Mouse (Mus musculus) frontal cortex, adult 2 months (tissue): ENCODE measurements around the gene Eml5. TPM values are rescaled to one million over a fixed set of nuclear protein-coding genes. Genes with fewer than 3 reads are reported as not detected.

ENCODE experiments used
- DNase-seq, 2 experiments: peaks; one replicate each; pipeline ENCODE4 v3.0.0; 2022; ENCODE audit warnings: low spot score in 1 of 2; ENCODE audit errors: extremely low spot score in 1 of 2
- polyA plus RNA-seq: library from polyadenylated mRNA; depleted of rRNA; stranded (reverse); fragments of >200 nt; gene quantifications from 2 replicates; pipeline ENCODE4 v1.2.3, GENCODE M21; 2012; rRNA removed

Eml5 gene
- polyA plus RNA-seq: 168 and 180 TPM in 2 replicates

DNA sequence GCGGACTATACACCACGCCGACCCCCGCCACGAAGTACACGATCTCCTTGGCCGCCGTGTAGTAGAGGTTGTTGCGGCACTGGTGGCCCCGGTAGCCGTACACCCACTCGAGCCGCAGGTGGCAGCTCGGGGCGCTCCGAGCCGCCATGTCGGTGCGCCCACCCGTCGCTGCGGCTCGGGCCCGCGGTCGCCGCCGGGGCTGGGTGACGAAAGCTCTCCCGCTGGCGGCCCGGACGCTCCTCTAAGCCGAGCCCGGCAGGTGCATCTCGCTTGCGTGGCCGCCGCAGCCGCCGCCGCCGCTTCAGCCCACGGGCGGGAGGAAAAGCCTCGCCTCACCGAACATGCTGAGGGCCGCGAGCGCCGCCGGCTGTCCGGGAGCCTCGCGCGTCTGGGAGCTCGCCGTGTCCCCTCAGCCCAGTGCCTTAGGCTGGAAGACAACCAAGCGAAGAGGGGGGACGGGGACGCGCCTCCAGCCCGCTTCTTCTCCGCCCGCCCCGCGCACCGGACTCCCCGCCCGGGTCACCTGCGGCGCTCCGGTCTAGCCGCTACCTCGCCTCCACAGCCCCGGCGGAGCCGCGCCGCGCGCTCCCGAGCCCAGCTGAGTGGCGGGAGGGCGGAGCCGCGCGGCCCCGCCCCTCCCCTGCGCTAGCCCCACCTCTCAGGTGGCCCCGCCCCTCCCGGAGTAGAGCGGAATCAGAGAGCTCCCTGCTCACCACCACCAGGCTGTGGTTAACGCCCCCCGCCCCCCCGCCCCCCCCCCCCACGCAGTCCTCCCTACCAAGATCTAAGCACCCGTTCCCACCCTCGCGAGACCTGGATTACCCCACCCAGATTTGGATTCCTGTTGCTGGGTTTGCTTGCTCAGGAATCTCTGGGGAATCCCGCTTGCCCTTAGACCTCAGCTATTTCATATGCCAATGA, at the start of gene Eml5:
Eml5 (minus strand) TSS at position 604 of the 921 bp plus-strand sequence.
- peak in 1 of 2 experiments; percentile 78 for DNase-seq

DNA sequence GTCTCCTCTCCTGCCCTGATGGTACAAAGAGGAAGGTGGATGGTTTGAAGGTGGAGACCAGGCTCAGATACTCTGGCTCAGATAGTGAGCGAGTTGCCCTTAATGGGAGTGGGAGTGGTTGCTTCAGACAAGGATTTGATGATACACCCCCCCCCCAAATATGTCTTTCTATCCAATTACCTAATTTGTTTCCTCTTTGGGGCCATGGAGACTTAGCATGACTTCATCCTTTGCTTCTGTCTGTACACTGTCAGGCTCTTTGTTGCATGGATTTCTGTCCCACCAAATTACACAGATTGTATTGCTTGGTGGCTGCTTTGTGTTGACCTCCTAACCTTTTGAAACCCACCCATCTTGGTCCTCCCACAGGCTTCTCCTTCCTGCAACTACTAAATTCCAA, 31.6 kb upstream of the Eml5 start:
- DNase-seq: no peak

DNA sequence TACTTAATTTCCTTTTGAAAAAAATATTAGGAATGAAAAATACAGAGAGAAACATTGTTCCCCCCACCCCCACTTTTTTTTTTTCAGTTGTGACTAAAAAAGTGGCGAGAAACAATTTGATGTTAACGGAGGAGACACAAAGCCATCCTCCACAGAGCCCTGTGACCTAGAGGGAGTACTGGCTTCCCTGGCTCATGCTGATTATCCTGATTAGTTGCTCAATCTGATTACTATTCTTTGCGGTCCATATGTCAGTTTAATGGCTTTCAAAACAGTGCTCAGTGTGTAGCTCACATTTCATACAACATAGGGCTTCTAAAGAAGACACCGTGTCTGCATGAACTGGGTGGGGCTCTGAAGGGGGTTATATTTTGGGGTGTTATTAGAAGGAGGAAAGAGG, 31.2 kb upstream of the Eml5 start:
- DNase-seq: no peak

DNA sequence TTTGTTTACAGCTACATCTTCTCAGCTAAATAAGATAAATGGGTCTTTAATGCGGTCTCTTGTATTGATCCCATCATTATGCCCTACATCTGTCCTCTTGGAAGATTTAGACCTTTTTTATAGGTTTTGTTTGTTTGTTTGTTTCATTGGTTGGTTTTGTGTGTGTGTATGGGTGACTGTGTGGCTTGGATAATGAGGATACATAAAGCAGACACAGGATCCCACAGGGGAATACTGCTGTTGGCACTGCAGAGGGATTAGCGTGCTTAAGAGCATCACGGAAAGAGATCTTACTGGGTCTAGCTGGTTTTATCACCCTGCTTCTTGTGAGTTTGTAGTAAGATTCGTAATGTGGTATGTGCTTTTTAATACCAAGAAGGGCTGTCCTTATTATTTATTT, 29.9 kb upstream of the Eml5 start:
- no peak for DNase-seq

DNA sequence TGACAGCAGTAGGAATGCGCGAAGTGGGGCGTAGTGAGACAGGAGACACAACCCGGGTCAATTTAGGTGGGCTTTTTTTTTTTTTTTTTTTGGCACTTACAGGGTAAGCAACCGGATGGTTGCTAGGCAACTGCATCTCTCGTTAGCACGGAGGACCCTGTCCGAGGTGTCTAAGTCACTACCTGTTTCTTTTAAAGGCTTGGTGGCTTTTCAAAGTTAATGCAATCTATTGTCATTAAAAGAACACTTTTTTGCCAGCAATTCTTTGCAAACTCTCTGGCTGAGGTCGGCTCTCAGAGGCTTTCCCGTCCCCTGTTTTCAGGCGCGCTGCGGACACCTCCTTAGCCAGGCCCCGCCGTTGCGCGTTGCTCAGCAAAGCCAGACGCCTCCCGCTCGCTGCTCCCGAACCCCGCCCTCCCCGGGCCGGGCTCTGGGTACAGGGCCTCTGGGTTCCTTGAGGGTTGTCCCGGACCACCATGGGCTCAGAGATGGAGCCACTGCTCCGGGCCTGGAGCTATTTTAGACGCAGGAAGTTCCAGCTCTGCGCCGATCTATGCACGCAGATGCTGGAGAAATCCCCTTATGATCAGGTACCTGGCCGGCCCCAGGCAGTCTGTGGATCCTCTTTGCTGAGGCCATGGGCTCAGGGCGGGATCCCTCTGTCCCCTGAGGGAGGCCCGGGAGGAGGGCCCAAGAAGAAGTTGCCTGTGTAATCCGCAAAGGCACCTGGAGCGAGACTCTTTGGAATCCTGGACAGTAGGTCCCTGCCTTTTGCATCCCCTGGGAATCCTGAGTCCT, 19.1 kb upstream of the Eml5 start, which contains the start of gene Ttc8:
Ttc8 (plus strand) TSS at position 381 of the 798 bp plus-strand sequence.
- peak; percentile 74 to 88 for DNase-seq

DNA sequence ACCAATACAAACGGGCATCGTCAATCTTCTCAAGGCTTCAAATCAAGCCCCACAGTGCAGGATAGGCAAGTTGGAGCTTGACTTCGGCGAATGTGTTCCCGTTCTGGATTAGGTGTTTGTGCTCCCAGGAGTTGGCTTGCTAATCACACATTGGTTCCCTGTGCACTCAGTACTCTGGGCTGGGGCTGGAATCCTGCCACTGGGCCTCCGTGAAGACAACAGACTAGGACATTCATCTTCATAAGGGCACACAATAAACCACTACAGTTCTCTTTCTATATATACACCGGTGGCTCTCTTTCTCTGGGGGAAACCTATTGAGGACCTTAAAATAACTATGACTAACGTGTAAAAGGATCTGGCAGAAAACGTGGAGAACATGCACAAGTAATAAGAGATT, 8.8 kb upstream of the Eml5 start:
- DNase-seq: no peak

DNA sequence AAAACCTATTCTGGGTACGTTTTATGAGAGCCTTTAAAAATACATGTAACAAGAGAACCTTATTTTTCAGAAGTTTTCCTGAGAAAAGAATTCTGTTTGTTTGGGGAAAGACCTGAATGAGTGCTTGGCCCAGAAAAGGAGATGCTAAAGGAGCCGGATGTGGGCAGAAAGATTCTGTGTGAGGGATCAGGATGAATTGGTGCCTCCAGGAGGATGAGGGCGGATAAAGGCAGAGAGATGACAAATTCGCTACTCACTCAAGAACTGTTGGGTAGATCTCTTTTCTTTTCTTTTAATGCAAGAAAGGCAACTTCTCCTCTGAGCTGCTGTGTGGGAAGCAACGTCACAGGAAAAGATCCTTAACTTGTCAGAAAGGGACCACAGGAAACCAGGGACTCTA, 4.2 kb upstream of the Eml5 start:
- DNase-seq: peak in 1 of 2 experiments; percentile 63

DNA sequence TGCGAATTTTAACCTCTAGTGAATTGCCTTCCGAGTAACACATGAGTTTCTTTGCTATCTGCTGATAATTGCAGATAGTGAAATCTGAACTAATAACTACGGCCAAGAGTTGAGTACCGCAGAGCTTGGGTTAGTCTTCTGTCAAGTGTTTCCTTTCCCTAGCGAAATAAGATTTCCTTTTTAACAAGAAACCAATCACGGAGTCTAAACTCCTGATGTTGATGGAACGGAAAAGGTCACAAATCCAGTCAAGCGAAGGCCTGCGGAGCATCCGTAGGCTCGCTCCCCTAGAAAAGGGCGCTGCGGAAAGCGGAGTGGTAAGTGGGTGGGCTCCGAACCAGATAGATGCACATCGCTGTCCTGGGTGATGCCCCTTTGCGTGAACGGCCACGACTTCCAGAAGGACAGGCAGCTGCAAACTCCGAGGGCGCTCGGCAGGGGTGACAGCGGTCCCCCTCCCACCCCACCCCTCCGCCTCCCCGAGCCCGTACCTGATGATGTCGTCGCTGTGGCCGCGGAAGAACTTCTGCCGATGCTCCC, 873 bp downstream of the Eml5 start:
- DNase-seq: no peak

DNA sequence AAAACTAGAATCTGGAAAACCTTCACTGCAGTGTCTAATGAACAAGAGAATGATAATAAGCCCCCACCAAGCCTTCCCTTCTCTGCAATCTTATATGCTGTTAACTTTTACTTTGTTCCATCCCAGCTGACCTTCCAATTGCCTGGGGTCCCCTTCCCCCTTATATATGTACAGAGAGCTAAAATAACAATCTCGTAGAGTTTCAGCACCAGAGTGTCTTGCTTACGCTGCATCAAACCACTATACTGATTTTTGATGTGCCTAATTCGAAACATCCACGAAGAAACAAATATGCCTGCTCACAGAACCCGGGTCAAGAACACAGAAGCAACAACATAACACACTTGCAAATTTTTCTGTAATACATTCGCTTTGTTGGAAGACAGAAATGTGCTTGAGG, 1.6 kb downstream of the Eml5 start:
- no peak for DNase-seq

DNA sequence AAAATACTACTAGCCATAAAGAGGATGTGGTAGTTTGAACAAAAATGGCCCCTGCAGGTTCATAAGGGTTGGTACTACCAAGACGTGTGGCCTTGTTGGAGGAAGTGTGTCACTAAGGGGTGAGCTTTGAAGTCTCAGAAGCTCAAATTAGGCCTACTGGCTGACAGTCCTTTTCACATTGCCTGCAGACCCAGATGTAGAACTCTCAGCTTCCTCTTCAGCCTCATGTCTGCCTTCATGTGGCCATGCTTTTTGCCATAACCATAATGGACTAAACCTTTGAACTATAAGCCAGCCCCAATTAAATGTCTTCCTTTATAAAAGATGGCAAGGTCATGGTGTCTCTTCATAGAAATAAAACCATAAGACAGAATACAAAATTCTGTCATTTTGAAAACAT, 4.5 kb downstream of the Eml5 start:
- no peak for DNase-seq

DNA sequence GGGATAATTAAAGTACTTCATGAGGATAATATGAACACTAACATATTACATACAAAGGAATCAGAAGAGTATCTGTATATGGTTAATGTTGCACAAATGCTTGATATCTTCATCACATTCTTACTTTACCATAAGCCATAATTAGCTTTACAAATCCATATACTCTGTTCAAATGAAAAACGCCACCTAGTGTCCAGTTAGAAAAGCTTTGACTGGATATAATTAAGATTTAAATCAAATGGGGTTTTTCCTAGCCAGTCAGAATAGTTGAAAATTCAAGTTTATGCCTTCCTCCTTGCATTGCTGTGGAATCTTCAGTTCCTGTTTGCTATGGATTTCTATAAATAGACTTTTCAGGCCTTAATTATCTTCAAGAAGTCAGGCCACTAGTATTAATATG, 16.8 kb downstream of the Eml5 start:
- no peak for DNase-seq

DNA sequence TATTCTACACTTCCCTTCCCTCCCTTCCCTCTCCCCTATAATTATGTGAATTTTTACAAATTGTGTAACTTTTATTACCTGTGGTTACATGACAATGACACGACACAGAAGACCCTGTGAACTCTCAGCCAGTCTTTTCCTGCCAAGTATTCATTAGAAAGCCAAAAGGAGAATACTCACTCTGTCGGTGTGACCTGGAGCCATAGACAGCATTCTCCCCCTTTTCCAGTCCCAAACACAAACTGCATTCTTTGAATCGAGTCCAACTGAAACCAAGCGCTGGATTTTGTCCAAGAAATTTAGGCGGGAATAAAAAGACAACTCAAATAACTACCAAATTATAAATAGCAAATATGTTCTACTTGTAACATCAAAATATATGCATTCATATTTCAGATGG, 19.5 kb downstream of the Eml5 start:
- DNase-seq: no peak

DNA sequence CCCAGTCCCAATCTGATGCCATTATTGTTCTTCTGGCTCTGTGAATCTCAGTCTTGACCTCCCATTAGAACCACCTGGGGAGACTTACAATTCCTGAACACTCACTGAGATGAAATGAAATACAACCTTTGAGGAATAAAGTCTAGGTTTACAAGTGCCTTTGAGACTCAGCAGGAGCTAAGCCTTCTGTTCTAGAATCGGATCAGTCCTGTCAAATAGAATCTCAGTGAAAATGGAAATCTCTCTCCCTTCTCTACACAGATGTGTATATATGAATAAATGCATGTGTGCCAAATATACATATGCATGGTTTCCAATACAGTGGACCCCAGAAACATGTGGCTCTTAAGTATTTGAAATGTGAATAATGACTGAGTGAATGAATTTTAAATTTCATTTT, 22.6 kb downstream of the Eml5 start:
- no peak for DNase-seq

DNA sequence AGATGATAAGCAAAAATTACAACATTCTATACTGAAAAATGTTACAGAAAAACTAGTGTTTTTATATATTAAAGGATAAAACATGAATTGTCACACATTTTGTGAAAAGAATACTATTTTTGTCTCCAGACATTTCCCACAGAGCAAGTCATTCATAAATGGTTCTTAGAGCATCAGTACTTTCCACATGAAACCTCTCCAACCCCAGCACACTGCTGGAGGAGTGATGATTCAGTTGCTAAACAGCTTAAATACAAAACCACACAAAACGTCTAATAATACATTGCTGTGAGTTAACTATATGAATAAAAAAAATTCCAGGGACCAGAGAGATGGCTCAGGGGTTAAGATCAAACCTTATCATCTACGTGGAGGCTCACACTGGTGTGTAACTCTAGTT, 26.1 kb downstream of the Eml5 start:
- no peak for DNase-seq

DNA sequence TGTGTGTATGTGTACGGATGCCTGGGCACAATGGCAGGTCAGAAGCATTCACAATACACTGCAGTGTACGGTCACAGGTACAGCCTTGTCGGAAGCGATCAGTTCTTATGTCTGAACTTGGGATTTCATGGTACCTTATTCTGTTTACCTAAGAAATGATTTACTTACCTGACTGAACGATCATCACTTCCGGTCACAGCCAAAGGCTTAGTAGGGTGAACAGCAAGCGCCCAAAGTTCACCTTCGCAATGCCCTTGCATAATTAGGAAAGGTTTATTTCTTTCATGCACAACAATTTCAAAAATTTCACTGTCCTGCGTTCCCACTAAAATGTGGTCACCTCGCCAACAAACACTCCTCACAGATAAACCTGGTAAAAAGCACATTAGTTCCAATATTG, 28.4 kb downstream of the Eml5 start:
- no peak for DNase-seq

DNA sequence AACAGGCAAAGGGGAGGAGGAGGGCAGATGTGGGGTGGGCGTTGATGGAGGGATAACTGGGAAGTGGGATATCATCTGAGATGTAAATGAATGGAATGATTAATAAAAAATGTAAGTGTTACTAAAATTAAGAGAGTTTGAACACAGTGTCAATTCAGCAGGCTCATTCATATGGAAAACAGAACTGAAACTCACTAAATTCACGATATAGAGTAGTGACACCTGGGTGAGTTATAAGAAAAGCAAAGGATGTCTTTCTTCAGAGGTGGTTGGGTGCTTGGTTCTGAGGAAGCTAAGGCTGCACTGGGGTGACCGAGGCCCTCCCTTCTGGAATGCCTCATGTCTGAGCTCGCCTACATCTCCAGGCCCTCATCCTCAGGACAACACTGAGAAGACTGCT, 37.8 kb downstream of the Eml5 start:
- no peak for DNase-seq

DNA sequence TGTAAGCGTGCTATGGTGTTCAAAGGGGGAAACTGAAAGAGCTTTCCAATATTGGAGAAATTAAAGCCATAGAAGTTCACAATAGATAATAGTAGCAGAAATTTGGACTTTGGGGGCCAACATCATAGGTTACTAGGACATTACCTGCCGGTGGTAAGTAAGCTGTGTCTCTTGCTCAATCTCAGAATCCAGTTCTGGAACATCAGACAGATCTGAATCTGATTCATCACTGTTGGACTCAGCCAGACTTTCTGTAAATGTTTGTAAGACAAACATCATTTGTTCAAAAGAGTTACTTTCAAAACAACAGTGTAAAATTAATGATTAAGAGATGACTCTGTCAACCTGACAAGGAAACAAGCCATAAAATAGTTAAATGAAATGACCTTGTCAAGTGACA, 41.0 kb downstream of the Eml5 start:
- DNase-seq: no peak

DNA sequence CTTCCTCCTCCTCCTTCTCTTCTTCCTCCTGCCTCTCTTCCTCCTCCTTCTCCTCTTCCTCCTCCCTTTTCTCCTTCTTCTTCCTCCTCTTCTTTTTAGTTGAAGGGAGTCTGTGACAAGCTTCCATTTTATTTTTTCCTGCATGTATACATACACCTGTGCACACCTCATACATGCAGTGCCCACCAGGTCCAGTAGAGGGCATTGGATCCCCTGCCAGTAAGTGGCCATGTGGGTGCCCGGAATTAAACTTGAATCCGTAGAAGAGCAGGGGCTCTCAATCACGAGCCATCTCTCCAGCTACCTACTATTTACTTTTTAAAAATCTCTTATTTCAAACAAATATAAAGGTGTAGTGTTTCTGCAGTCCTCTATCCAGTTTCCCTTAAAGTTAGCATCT, 50.5 kb downstream of the Eml5 start:
- peak in 1 of 2 experiments; percentile 60 for DNase-seq

DNA sequence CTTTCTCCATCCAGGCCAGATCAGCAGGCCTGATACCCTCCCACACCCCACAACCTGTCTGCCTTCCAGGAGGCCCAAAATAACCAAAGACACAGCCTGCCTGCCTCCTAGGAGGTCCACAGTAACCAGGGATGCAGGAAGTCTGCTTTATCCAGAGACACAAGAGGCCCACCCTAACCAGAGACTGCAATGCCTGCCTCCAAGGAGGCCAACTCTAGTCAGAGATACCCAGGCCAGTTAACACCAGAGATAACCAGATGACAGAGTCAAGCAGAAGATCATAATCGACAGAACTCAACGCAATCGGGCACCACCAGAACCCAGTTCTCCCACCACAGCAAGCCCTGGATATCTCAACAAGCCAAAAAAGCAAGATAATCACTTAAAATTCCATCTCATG, 56.5 kb downstream of the Eml5 start:
- no peak for DNase-seq

DNA sequence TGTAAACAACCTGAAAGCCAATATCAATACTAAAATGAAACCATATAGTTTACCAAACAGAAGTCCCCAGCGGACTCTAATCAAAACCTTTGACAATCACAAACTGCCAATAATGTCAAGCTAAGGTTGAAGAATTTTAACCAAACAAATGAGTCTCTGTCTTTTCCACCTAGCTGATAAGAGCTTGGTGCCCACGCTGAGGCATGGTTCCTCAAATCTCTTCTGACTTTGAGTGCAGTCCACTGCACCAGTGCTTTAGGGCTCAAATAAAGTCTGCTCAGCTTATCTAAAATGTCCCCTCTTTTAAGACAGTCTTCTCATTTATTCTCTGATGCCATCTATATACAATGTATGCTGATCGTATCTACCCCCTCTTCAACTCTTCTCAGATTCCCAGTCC, 61.1 kb downstream of the Eml5 start:
- DNase-seq: no peak

DNA sequence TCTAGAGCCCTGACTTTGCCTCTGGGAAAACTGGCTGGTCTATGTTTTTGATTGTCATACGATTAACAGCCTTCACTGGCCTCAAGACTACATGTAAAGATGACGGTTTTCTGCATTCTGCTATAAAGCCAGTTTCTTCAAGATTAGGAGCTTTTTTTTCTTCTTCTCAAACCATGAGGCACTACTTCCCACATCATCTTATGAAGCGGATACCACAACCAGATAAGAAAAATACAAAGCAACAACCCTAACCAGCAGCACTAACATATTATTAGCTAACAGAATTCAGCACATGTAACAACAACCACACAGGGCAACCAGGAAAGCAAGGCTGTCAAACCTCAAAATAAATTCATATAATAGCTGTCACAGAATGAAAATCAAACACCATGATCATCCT, 63.3 kb downstream of the Eml5 start:
- DNase-seq: no peak
